8 mouse cellular contexts compared by ENCODE assay signal in genomic region chr9:120455768-120456655, GRCm38 (mm10). TPM values are rescaled to one million over a fixed set of nuclear protein-coding genes. Genes with fewer than 3 reads are reported as not detected.
DNase-seq lines count a peak whose midpoint lies in the region; ATAC-seq lines count a peak whose summit lies in the region.

No protein-coding gene starts in this region.

- H3K4me1 ChIP-seq in limb, embryonic 15.5 days = peaks cover 14% of the 10 kb centered on the region

- H3K4me3 ChIP-seq in limb, embryonic 15.5 days = no peak overlapping the region

- peak overlapping the region; percentile 75 for H3K27ac ChIP-seq in limb, embryonic 15.5 days

- no peaks in the 10 kb centered on the region for H3K9me3 ChIP-seq in limb, embryonic 15.5 days

- H3K4me2 ChIP-seq in limb, embryonic 15.5 days = no peak overlapping the region

- no peaks in the 10 kb centered on the region for H3K36me3 ChIP-seq in limb, embryonic 15.5 days

- WGBS in limb, embryonic 15.5 days = 23% methylated on average over 9 of the region's 9 CpGs

- no peak overlapping the region for H3K9ac ChIP-seq in limb, embryonic 15.5 days

- no peaks in the 10 kb centered on the region for H3K27me3 ChIP-seq in limb, embryonic 15.5 days

- no peak for DNase-seq in frontal cortex, postnatal 25 days (ENCODE audit: low spot score in 2 of 2)
- DNase-seq in MN1 (ENCODE audit: low spot score) = peak; percentile 66
- DNase-seq in frontal cortex, postnatal 14 days (ENCODE audit: low spot score in 2 of 2) = peak; percentile 42 to 49
- DNase-seq in adrenal gland, adult 8-10 months = no peak
- DNase-seq in lung, postnatal 10 days = no peak

- ATAC-seq in frontal cortex, adult (ENCODE audit: low TSS enrichment) = peak; percentile 56
- ATAC-seq in limb, embryonic 15.5 days (ENCODE audit: insufficient number of reproducible peaks, low FRiP score, low TSS enrichment, low read depth) = peak; percentile 52; the same call in 1 of the 2 replicates
- ATAC-seq in monocyte, adult 5-6 weeks (replicated peaks; ENCODE audit: insufficient number of reproducible peaks, low FRiP score, low TSS enrichment, poor library complexity, severe bottlenecking) = no peak

RNA-seq across cellular contexts. Expression of gene Eif1b, which starts 36.0 kb away (rescaled TPM):
- polyA plus RNA-seq in limb, embryonic 15.5 days (2015; fragmentation: Nextera tagmentation; extraction: Ambion mirVana) = 151 and 155 TPM in 2 replicates
- total RNA-seq in monocyte, adult 5-6 weeks (2017) = 37.5 to 68.8 TPM (median 67.8 TPM) in 3 replicates
- 10 to 100 TPM; 53.1 to 71.1 (median 66.6) TPM for total RNA-seq in adrenal gland, adult 8-10 months (2022)

Comparison
In these comparisons a context has a peak if more than half of its experiments do, and no peak if none do; other contexts are left out.
1. DNase-seq: peak in MN1 (single experiment) and frontal cortex, postnatal 14 days (2 of 2); none in frontal cortex, postnatal 25 days (0 of 2), adrenal gland, adult 8-10 months (single experiment) and lung, postnatal 10 days (single experiment).